Comparison of ENCODE assay signal across 18 mouse cellular contexts in the genomic region with DNA sequence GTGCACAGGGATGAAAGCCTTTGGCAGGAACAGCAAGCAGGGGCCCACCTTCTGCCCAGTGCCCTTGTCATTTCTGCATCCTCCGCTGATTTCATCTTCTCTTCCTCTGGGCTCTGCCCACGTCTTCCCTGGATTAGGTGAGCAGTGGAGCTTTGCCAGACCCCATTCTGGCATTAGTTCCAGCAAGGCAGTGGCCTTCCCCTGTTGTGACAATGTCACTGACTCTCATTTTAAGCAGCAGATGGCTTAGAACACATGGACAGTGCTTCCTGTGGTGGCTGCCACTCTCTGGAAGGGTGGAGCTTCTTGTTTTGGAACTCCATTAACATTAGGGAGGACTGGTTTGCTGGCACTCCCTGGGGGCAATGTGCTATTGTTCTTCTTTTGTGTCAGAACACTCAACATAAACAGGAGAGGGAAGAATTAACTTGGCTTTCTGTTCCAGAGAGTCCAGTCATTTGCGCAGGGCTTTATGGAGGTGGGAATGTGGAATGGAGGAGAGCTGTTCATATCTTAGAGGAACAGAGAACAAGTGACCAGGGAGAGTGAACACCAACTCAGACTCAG.
A peak's percentile ranks its signal among the peaks of the same experiment; 100 is the strongest.
DNase-seq lines count a peak whose midpoint lies in the region; ATAC-seq and TF ChIP-seq lines count a peak whose summit lies in the region.
"Had no signal": no experiment of that assay in that cellular context is flagged by ENCODE, and none has a peak within 500 bp of the region (broad histone marks: within the 10 kb centered on the region; RNA-seq: fewer than 3 reads in every experiment).

No protein-coding gene starts in this region.

- H3K27me3 ChIP-seq in heart, embryonic 11.5 days (ENCODE audit: control insufficient read depth, insufficient read depth, low read length), result no peaks in the 10 kb centered on the region
- H3K27me3 ChIP-seq in forebrain, postnatal 0 days (ENCODE audit: insufficient read depth, low read length), result no peaks in the 10 kb centered on the region
- H3K27me3 ChIP-seq: liver, embryonic 15.5 days had no signal

- no peak overlapping the region for H3K9ac ChIP-seq in heart, embryonic 11.5 days (ENCODE audit: low read depth, low read length)
- H3K9ac ChIP-seq in forebrain, postnatal 0 days, result no peak overlapping the region
- H3K9ac ChIP-seq: forebrain, embryonic 12.5 days; liver, embryonic 15.5 days had no signal

- H3K36me3 ChIP-seq in heart, embryonic 11.5 days (ENCODE audit: control insufficient read depth, insufficient read depth, low read length), result no peaks in the 10 kb centered on the region
- no peaks in the 10 kb centered on the region for H3K36me3 ChIP-seq in forebrain, postnatal 0 days (ENCODE audit: insufficient read depth)
- H3K36me3 ChIP-seq: forebrain, embryonic 12.5 days; liver, embryonic 15.5 days had no signal

- 71% methylated on average over 3 of the region's 3 CpGs for WGBS in heart, embryonic 11.5 days (ENCODE audit: insufficient replicate concordance)
- 55% methylated on average over 3 of the region's 3 CpGs for WGBS in forebrain, postnatal 0 days

- H3K4me2 ChIP-seq in heart, embryonic 11.5 days, result no peak overlapping the region
- H3K4me2 ChIP-seq in forebrain, postnatal 0 days (ENCODE audit: low read depth), result no peak overlapping the region
- H3K4me2 ChIP-seq: forebrain, embryonic 12.5 days; liver, embryonic 15.5 days had no signal

- no peak overlapping the region for H3K27ac ChIP-seq in heart, embryonic 11.5 days (ENCODE audit: low read depth, low read length)
- H3K27ac ChIP-seq in forebrain, postnatal 0 days (ENCODE audit: low read depth, low read length), result no peak overlapping the region
- H3K27ac ChIP-seq: forebrain, embryonic 12.5 days; liver, embryonic 15.5 days had no signal

- no peaks in the 10 kb centered on the region for H3K9me3 ChIP-seq in heart, embryonic 11.5 days (replicated peaks; ENCODE audit: control insufficient read depth, low read length)
- no peaks in the 10 kb centered on the region for H3K9me3 ChIP-seq in forebrain, postnatal 0 days (ENCODE audit: low read length)
- H3K9me3 ChIP-seq: forebrain, embryonic 12.5 days; liver, embryonic 15.5 days had no signal

- H3K4me3 ChIP-seq in heart, embryonic 11.5 days (ENCODE audit: low read depth, low read length), result no peak overlapping the region
- no peak overlapping the region for H3K4me3 ChIP-seq in forebrain, postnatal 0 days (ENCODE audit: low read depth, low read length)
- H3K4me3 ChIP-seq: forebrain, embryonic 12.5 days; liver, embryonic 15.5 days had no signal

- peak; percentile 12 for DNase-seq in heart, postnatal 4 days
- peak; percentile 82 for DNase-seq in ES-CJ7 (ENCODE audit: low read depth, low spot score)
- DNase-seq in R1 (ENCODE audit: low read depth, low spot score), result peak; percentile 88
- DNase-seq in cerebellum, adult 8-10 months, result peak; percentile 94
- DNase-seq in kidney, postnatal 25 days, result no peak
- no peak for DNase-seq in B cell, adult 2 months
- DNase-seq in forebrain, postnatal 0 days, result no peak
- DNase-seq: adrenal gland, postnatal 25 days; gastrocnemius, postnatal 10 days; kidney, postnatal 14 days; layer of hippocampus, adult 9-11 months; thymus, adult 2 months had no signal

- no peak for ATAC-seq in heart, embryonic 11.5 days (replicated peaks; ENCODE audit: insufficient number of reproducible peaks, low FRiP score, low TSS enrichment)
- no peak for ATAC-seq in forebrain, postnatal 0 days
- ATAC-seq: CD4-positive, CD25-positive, alpha-beta regulatory T cell, adult 4 months; intestine, postnatal 0 days; lung, postnatal 0 days had no signal

- H3K4me1 ChIP-seq in heart, embryonic 11.5 days (ENCODE audit: control insufficient read depth, insufficient read depth, low read length), result peaks cover 15% of the 10 kb centered on the region; the same call in 1 of the 2 replicates
- peaks cover 3% of the 10 kb centered on the region; the same call in 1 of the 2 replicates for H3K4me1 ChIP-seq in forebrain, postnatal 0 days (ENCODE audit: insufficient read depth)
- H3K4me1 ChIP-seq: liver, embryonic 15.5 days had no signal

- no peak for TF ChIP-seq CTCF in forebrain, postnatal 0 days (IDR thresholded peaks at IDR 0.05; ENCODE audit: low read depth)

Comparison
In these comparisons a context has a peak if more than half of its experiments do, and no peak if none do; other contexts are left out.
1. DNase-seq: peak in heart, postnatal 4 days (single experiment), ES-CJ7 (single experiment), R1 (single experiment) and cerebellum, adult 8-10 months (single experiment); none in kidney, postnatal 25 days (0 of 2), B cell, adult 2 months (0 of 2) and forebrain, postnatal 0 days (single experiment).